Mouse (Mus musculus) central nervous system, embryonic 11.5 days (tissue): ENCODE data around the gene Bhlha15. TPM values are rescaled to one million over a fixed set of nuclear protein-coding genes. Genes with fewer than 3 reads are reported as not detected.

Source experiments
- polyA plus RNA-seq: library from polyadenylated mRNA; depleted of rRNA; stranded (reverse); fragments of >200 nt; gene quantifications from 2 replicates; pipeline ENCODE4 v1.2.3, GENCODE M21; 2012; rRNA removed

Gene Bhlha15
- polyA plus RNA-seq, result 0.08 and 0.14 TPM in 2 replicates

GRCm38 (mm10) chr5:144189950-144190583 is at the start of gene Bhlha15:
TSS of gene Bhlha15 (plus strand) at chr5:144190286.

GRCm38 (mm10) chr5:144223503-144223862 is 33.4 kb downstream of the Bhlha15 start, which contains the start of gene Tecpr1:
TSS of gene Tecpr1 (minus strand) at chr5:144223615.

Other genes with a start within 250 kb of the Bhlha15 start
- gene Ccz1, start 175.4 kb upstream of the Bhlha15 start, polyA plus RNA-seq, result 53.6 and 65.0 TPM in 2 replicates
- not detected in 2 replicates for gene Ocm, start 163.6 kb upstream of the Bhlha15 start, polyA plus RNA-seq
- gene Lmtk2, start 89.8 kb upstream of the Bhlha15 start, polyA plus RNA-seq, result 10.7 and 11.7 TPM in 2 replicates
- 29.4 and 34.9 TPM in 2 replicates for gene Tecpr1, start 33.3 kb downstream of the Bhlha15 start, polyA plus RNA-seq
- gene Bri3, start 54.2 kb downstream of the Bhlha15 start, polyA plus RNA-seq, result 90.4 and 98.4 TPM in 2 replicates
- gene Baiap2l1, start 167.8 kb downstream of the Bhlha15 start, polyA plus RNA-seq, result 0.95 and 1.9 TPM in 2 replicates